Mouse (Mus musculus): ENCODE results near the gene Commd8. TPM values are rescaled to one million over a fixed set of nuclear protein-coding genes. Genes with fewer than 3 reads are reported as not detected.

Commd8 gene
- polyA plus RNA-seq, 1 experiment from 2014 or later, result 106 TPM

- H3K36me3 ChIP-seq (ENCODE audit: control insufficient read depth, insufficient read depth, low read length), result no peaks in the 10 kb centered on the region
- H3K27ac ChIP-seq (replicated peaks; ENCODE audit: low read depth, low read length), result no peak overlapping the region
- no peaks in the 10 kb centered on the region for H3K27me3 ChIP-seq (replicated peaks; ENCODE audit: control insufficient read depth, insufficient read depth, low read length)
- ATAC-seq (ENCODE audit: low read depth) (no peak), DNase-seq (ENCODE audit: low spot score) (no peak)
- WGBS, result 78% methylated on average over 7 of the region's 7 CpGs
- no peak overlapping the region for H3K4me2 ChIP-seq (ENCODE audit: low read depth, low read length)
- H3K4me1 ChIP-seq (ENCODE audit: control insufficient read depth, insufficient read depth, low read length), result no peaks in the 10 kb centered on the region
- no peak overlapping the region for H3K4me3 ChIP-seq (ENCODE audit: low read depth, low read length)
- H3K9ac ChIP-seq (ENCODE audit: low read depth, low read length), result no peak overlapping the region
- no peaks in the 10 kb centered on the region for H3K9me3 ChIP-seq (ENCODE audit: control insufficient read depth, low read length)
Measured at GRCm38 (mm10) chr5:72138256-72138655, 29.7 kb downstream of the Commd8 start.

GRCm38 (mm10) chr5:72133906-72134305 lies 34.1 kb downstream of the Commd8 start:
- H3K36me3 ChIP-seq (ENCODE audit: control insufficient read depth, insufficient read depth, low read length), result no peaks in the 10 kb centered on the region
- no peak overlapping the region for H3K9ac ChIP-seq (ENCODE audit: low read depth, low read length)
- H3K9me3 ChIP-seq (ENCODE audit: control insufficient read depth, low read length), result no peaks in the 10 kb centered on the region
- DNase-seq (ENCODE audit: low spot score), result no peak
- no peak overlapping the region for H3K4me3 ChIP-seq (ENCODE audit: low read depth, low read length)
- H3K27ac ChIP-seq (replicated peaks; ENCODE audit: low read depth, low read length), result no peak overlapping the region
- no peak for ATAC-seq (ENCODE audit: low read depth)
- H3K27me3 ChIP-seq (replicated peaks; ENCODE audit: control insufficient read depth, insufficient read depth, low read length), result no peaks in the 10 kb centered on the region
- H3K4me1 ChIP-seq (ENCODE audit: control insufficient read depth, insufficient read depth, low read length), result no peaks in the 10 kb centered on the region
- WGBS, result 58% methylated on average over 2 of the region's 2 CpGs
- H3K4me2 ChIP-seq (ENCODE audit: low read depth, low read length), result no peak overlapping the region

- no peaks in the 10 kb centered on the region for H3K36me3 ChIP-seq (ENCODE audit: control insufficient read depth, insufficient read depth, low read length)
- no peak overlapping the region for H3K4me3 ChIP-seq (ENCODE audit: low read depth, low read length)
- H3K4me1 ChIP-seq (ENCODE audit: control insufficient read depth, insufficient read depth, low read length), result no peaks in the 10 kb centered on the region
- no peak overlapping the region for H3K27ac ChIP-seq (replicated peaks; ENCODE audit: low read depth, low read length)
- peak; percentile 18 for DNase-seq (ENCODE audit: low spot score)
- no peak for ATAC-seq (ENCODE audit: low read depth)
- 80% methylated on average over 4 of the region's 4 CpGs for WGBS
- no peak overlapping the region for H3K4me2 ChIP-seq (ENCODE audit: low read depth, low read length)
- no peak overlapping the region for H3K9ac ChIP-seq (ENCODE audit: low read depth, low read length)
- no peaks in the 10 kb centered on the region for H3K27me3 ChIP-seq (replicated peaks; ENCODE audit: control insufficient read depth, insufficient read depth, low read length)
- no peaks in the 10 kb centered on the region for H3K9me3 ChIP-seq (ENCODE audit: control insufficient read depth, low read length)
Measured at GRCm38 (mm10) chr5:72126681-72127080, 41.3 kb downstream of the Commd8 start.

- H3K27ac ChIP-seq (replicated peaks; ENCODE audit: low read depth, low read length), result no peak overlapping the region
- no peak overlapping the region for H3K4me2 ChIP-seq (ENCODE audit: low read depth, low read length)
- no peak overlapping the region for H3K9ac ChIP-seq (ENCODE audit: low read depth, low read length)
- peak; percentile 20 for DNase-seq (ENCODE audit: low spot score)
- H3K4me1 ChIP-seq (ENCODE audit: control insufficient read depth, insufficient read depth, low read length), result no peaks in the 10 kb centered on the region
- peak; percentile 53; the same call in 1 of the 2 replicates for ATAC-seq (ENCODE audit: low read depth)
- H3K36me3 ChIP-seq (ENCODE audit: control insufficient read depth, insufficient read depth, low read length), result no peaks in the 10 kb centered on the region
- H3K9me3 ChIP-seq (ENCODE audit: control insufficient read depth, low read length), result no peaks in the 10 kb centered on the region
- H3K27me3 ChIP-seq (replicated peaks; ENCODE audit: control insufficient read depth, insufficient read depth, low read length), result no peaks in the 10 kb centered on the region
- H3K4me3 ChIP-seq (ENCODE audit: low read depth, low read length), result no peak overlapping the region
- 78% methylated on average over 6 of the region's 6 CpGs for WGBS
Measured at GRCm38 (mm10) chr5:72122414-72123037, 45.5 kb downstream of the Commd8 start.

All from embryonic facial prominence, embryonic 14.5 days (tissue).